Mouse (Mus musculus): Measurements from ENCODE around the gene Cd53. TPM values are rescaled to one million over a fixed set of nuclear protein-coding genes. Genes with fewer than 3 reads are reported as not detected.

The Cd53 gene
- 1 to 10 TPM; 8.3 to 8.6 TPM for total RNA-seq (2021)
- long read RNA-seq, experiment 1, partial matches to known transcripts = 0 of 3 reads
- long read RNA-seq, experiment 1, other reads (novel, unspliced or antisense) = 0 of 3 reads
- long read RNA-seq, experiment 2, partial matches to known transcripts = 0 of 2 reads
- long read RNA-seq, experiment 2, other reads (novel, unspliced or antisense) = 0 of 2 reads

- no peak for TF ChIP-seq CTCF (conservative IDR thresholded peaks at IDR 0.05)
- H3K27ac ChIP-seq = peak within 1 kb of the TSS; percentile 48
- peak within 1 kb of the TSS; percentile 13 for H3K4me3 ChIP-seq
- DNase-seq (ENCODE audit: low spot score in 2 of 2) = no peak
These were observed at the start of gene Cd53 for GRCm38 (mm10) chr3:106789930-106790329. Cd53 (minus strand) TSS chr3:106790149.

- TF ChIP-seq CTCF (conservative IDR thresholded peaks at IDR 0.05) = no peak
- DNase-seq (ENCODE audit: low spot score in 2 of 2) = no peak
- H3K4me3 ChIP-seq = no peak overlapping the region
- H3K27ac ChIP-seq = no peak overlapping the region
These were observed 42.2 kb upstream of the Cd53 start for GRCm38 (mm10) chr3:106832107-106832506.

GRCm38 (mm10) chr3:106826187-106826586 lies 36.2 kb upstream of the Cd53 start, which contains the start of gene Olfr266:
Olfr266 (minus strand) TSS chr3:106826287.
- DNase-seq (ENCODE audit: low spot score in 2 of 2) = no peak
- TF ChIP-seq CTCF (conservative IDR thresholded peaks at IDR 0.05) = no peak
- H3K4me3 ChIP-seq = no peak within 1 kb of the TSS
- H3K27ac ChIP-seq = no peak within 1 kb of the TSS

GRCm38 (mm10) chr3:106817676-106818075 lies 27.7 kb upstream of the Cd53 start:
- no peak for TF ChIP-seq CTCF (conservative IDR thresholded peaks at IDR 0.05)
- DNase-seq (ENCODE audit: low spot score in 2 of 2) = no peak
- Histone ChIP-seq H3K27ac (no peak overlapping the region), H3K4me3 (no peak overlapping the region)

- no peak for TF ChIP-seq CTCF (conservative IDR thresholded peaks at IDR 0.05)
- DNase-seq (ENCODE audit: low spot score in 2 of 2) = no peak
- no peak overlapping the region for H3K4me3 ChIP-seq
- no peak overlapping the region for H3K27ac ChIP-seq
These were observed 19.2 kb upstream of the Cd53 start for GRCm38 (mm10) chr3:106808972-106809695.

GRCm38 (mm10) chr3:106798079-106798478 lies 8.1 kb upstream of the Cd53 start:
- TF ChIP-seq CTCF (conservative IDR thresholded peaks at IDR 0.05) = no peak
- H3K27ac ChIP-seq = no peak overlapping the region
- DNase-seq (ENCODE audit: low spot score in 2 of 2) = no peak

GRCm38 (mm10) chr3:106788440-106788887 lies 1.5 kb downstream of the Cd53 start:
- DNase-seq (ENCODE audit: low spot score in 2 of 2) = no peak
- H3K27ac ChIP-seq = peak overlapping the region; percentile 43; the same call in 1 of the 2 replicates
- peak overlapping the region; percentile 4 for H3K4me3 ChIP-seq
- TF ChIP-seq CTCF (conservative IDR thresholded peaks at IDR 0.05) = no peak

More at GRCm38 (mm10) chr3:106798079-106798478, 8.1 kb upstream of the Cd53 start:
- no peak overlapping the region for H3K4me3 ChIP-seq

GRCm38 (mm10) chr3:106787972-106788371 lies 2.0 kb downstream of the Cd53 start:
- DNase-seq (ENCODE audit: low spot score in 2 of 2) = no peak
- no peak for TF ChIP-seq CTCF (conservative IDR thresholded peaks at IDR 0.05)
- Histone ChIP-seq H3K4me3 (no peak overlapping the region), H3K27ac (no peak overlapping the region)

- TF ChIP-seq CTCF (conservative IDR thresholded peaks at IDR 0.05) = no peak
- Histone ChIP-seq H3K4me3 (no peak overlapping the region), H3K27ac (no peak overlapping the region)
- no peak for DNase-seq (ENCODE audit: low spot score in 2 of 2)
These were observed 4.8 kb downstream of the Cd53 start for GRCm38 (mm10) chr3:106785130-106785529.

- TF ChIP-seq CTCF (conservative IDR thresholded peaks at IDR 0.05) = peak; percentile 24
- H3K4me3 ChIP-seq = no peak overlapping the region
- H3K27ac ChIP-seq = no peak overlapping the region
- no peak for DNase-seq (ENCODE audit: low spot score in 2 of 2)
These were observed 18.1 kb downstream of the Cd53 start for GRCm38 (mm10) chr3:106771834-106772233.

- TF ChIP-seq CTCF (conservative IDR thresholded peaks at IDR 0.05) = no peak
- DNase-seq (ENCODE audit: low spot score in 2 of 2) = no peak
- Histone ChIP-seq H3K4me3 (no peak overlapping the region), H3K27ac (no peak overlapping the region)
These were observed 34.1 kb downstream of the Cd53 start for GRCm38 (mm10) chr3:106755898-106756297.

GRCm38 (mm10) chr3:106722028-106722945 lies 67.7 kb downstream of the Cd53 start:
- peak; percentile 82 to 90 for DNase-seq (ENCODE audit: low spot score in 2 of 2)
- Histone ChIP-seq H3K27ac (peak overlapping the region; percentile 98), H3K4me3 (peak overlapping the region; percentile 86)
- peak; percentile 49 for TF ChIP-seq CTCF (conservative IDR thresholded peaks at IDR 0.05)

All from layer of hippocampus, adult 2 months (tissue).